Mouse (Mus musculus): ENCODE results near the gene AI467606.

GRCm38 (mm10) chr7:127090154-127091113 lies 725 bp upstream of the AI467606 start:
- no peak for TF ChIP-seq USF1 (IDR thresholded peaks at IDR 0.05; ENCODE audit: low read depth)
- TF ChIP-seq MAX (IDR thresholded peaks at IDR 0.05; ENCODE audit: low read depth) = no peak
- no peak for TF ChIP-seq POLR2A (IDR thresholded peaks at IDR 0.05; ENCODE audit: insufficient read length, low read depth)
- TF ChIP-seq REST (IDR thresholded peaks at IDR 0.05; ENCODE audit: insufficient read depth, insufficient read length) = no peak

Data from myocyte (in vitro differentiated cells).